24 mouse cellular contexts compared by ENCODE assay signal in genomic region chr3:90391941-90392340, GRCm38 (mm10). TPM values are rescaled to one million over a fixed set of nuclear protein-coding genes. Genes with fewer than 3 reads are reported as not detected.
DNase-seq lines count a peak whose midpoint lies in the region; ATAC-seq and TF ChIP-seq lines count a peak whose summit lies in the region.
"Had no signal": no experiment of that assay in that cellular context is flagged by ENCODE, and none has a peak within 500 bp of the region (broad histone marks: within the 10 kb centered on the region; RNA-seq: fewer than 3 reads in every experiment).

No protein-coding gene starts in this region.

- H3K9ac ChIP-seq in embryonic facial prominence, embryonic 13.5 days, result no peak overlapping the region
- H3K9ac ChIP-seq: forebrain, embryonic 13.5 days; hindbrain, embryonic 14.5 days had no signal

- intact Hi-C loops in gastrocnemius, adult 2 months (cut with DNase I), result no loop called here
- intact Hi-C loops in gastrocnemius, postnatal 36 days (cut with DNase I), result no loop called here

- ATAC-seq in embryonic facial prominence, embryonic 13.5 days (ENCODE audit: insufficient number of reproducible peaks, insufficient read depth, low FRiP score, low TSS enrichment, low read depth), result no peak
- ATAC-seq: activated CD4-positive, CD25-positive, alpha-beta regulatory T cell, adult 4 months; forebrain, embryonic 13.5 days; forebrain, embryonic 16.5 days; intestine, postnatal 0 days had no signal

- WGBS in embryonic facial prominence, embryonic 13.5 days, result 86% methylated on average over 8 of the region's 8 CpGs

- TF ChIP-seq CTCF in gastrocnemius, adult 2 months (IDR thresholded peaks at IDR 0.05), result no peak
- no peak for TF ChIP-seq CTCF in layer of hippocampus, adult 2 months (conservative IDR thresholded peaks at IDR 0.05)

- H3K4me3 ChIP-seq in gastrocnemius, adult 2 months, result 0 out of 2 replicates have a peak overlapping the region, but pooled peaks have one; percentile 11
- no peak overlapping the region for H3K4me3 ChIP-seq in layer of hippocampus, adult 2 months
- H3K4me3 ChIP-seq in embryonic facial prominence, embryonic 13.5 days, result no peak overlapping the region
- H3K4me3 ChIP-seq: forebrain, embryonic 10.5 days; forebrain, embryonic 13.5 days; hindbrain, embryonic 10.5 days had no signal

- DNase-seq in gastrocnemius, adult 2 months, result no peak
- DNase-seq in gastrocnemius, postnatal 36 days, result no peak
- no peak for DNase-seq in layer of hippocampus, adult 2 months (ENCODE audit: low spot score in 2 of 2)
- no peak for DNase-seq in layer of hippocampus, adult 8-10 months (ENCODE audit: low spot score in 2 of 2)
- DNase-seq in MN1 (ENCODE audit: low spot score), result no peak
- DNase-seq: adrenal gland, adult 8-10 months; adrenal gland, postnatal 25 days; B cell, adult 2 months; cerebellum, adult 11-12 months; cerebellum, adult 8-10 months; cerebellum, postnatal 36 days; embryo, embryonic 11 days; kidney, adult 2 months had no signal

- H3K27me3 ChIP-seq in embryonic facial prominence, embryonic 13.5 days, result no peaks in the 10 kb centered on the region
- H3K27me3 ChIP-seq: CH12.LX; forebrain, embryonic 13.5 days had no signal

- H3K36me3 ChIP-seq in embryonic facial prominence, embryonic 13.5 days, result peaks cover 63% of the 10 kb centered on the region

- H3K4me2 ChIP-seq in embryonic facial prominence, embryonic 13.5 days, result no peak overlapping the region
- H3K4me2 ChIP-seq: forebrain, embryonic 13.5 days; heart, embryonic 11.5 days; hindbrain, embryonic 14.5 days had no signal

- H3K9me3 ChIP-seq in embryonic facial prominence, embryonic 13.5 days, result no peaks in the 10 kb centered on the region
- H3K9me3 ChIP-seq: forebrain, embryonic 10.5 days; forebrain, embryonic 13.5 days; G1E; hindbrain, embryonic 10.5 days had no signal

- H3K27ac ChIP-seq in gastrocnemius, adult 2 months, result peak overlapping the region; percentile 75
- peak overlapping the region; percentile 3; the same call in 1 of the 2 replicates for H3K27ac ChIP-seq in layer of hippocampus, adult 2 months
- H3K27ac ChIP-seq in embryonic facial prominence, embryonic 13.5 days, result peak overlapping the region; percentile 98
- H3K27ac ChIP-seq: forebrain, embryonic 10.5 days; forebrain, embryonic 13.5 days; hindbrain, embryonic 10.5 days; hindbrain, embryonic 14.5 days had no signal

- peaks cover 47% of the 10 kb centered on the region for H3K4me1 ChIP-seq in embryonic facial prominence, embryonic 13.5 days

RNA-seq across cellular contexts. Expression of gene Slc27a3, which starts 2.2 kb away (rescaled TPM):
- 1 to 10 TPM in 1 of 2 experiments, under 1 TPM in 1; 0.97 to 1.3 TPM for total RNA-seq in gastrocnemius, adult 2 months (2021)
- total RNA-seq in gastrocnemius, postnatal 36 days (2021), result under 1 TPM; 0.59 to 0.91 TPM
- 10 to 100 TPM; 15.0 to 17.2 TPM for total RNA-seq in layer of hippocampus, adult 2 months (2021)
- total RNA-seq in layer of hippocampus, adult 8-10 months (2022), result 10 to 100 TPM in 3 of 4 experiments, 1 to 10 TPM in 1; 9.1 to 12.7 (median 12.1) TPM
- 39.6 and 44.3 TPM in 2 replicates for polyA plus RNA-seq in embryonic facial prominence, embryonic 13.5 days (2015; fragmentation: Nextera tagmentation; extraction: Ambion mirVana)

RNA-seq across cellular contexts. Expression of gene Ints3, which starts 41.5 kb away (rescaled TPM):
- total RNA-seq in gastrocnemius, adult 2 months (2021), result 10 to 100 TPM; 14.0 to 17.2 TPM
- total RNA-seq in gastrocnemius, postnatal 36 days (2021), result 10 to 100 TPM; 14.3 to 15.0 TPM
- total RNA-seq in layer of hippocampus, adult 2 months (2021), result 10 to 100 TPM; 74.1 to 75.4 TPM
- 10 to 100 TPM; 56.4 to 85.0 (median 73.0) TPM for total RNA-seq in layer of hippocampus, adult 8-10 months (2022)
- 31.0 and 31.1 TPM in 2 replicates for polyA plus RNA-seq in embryonic facial prominence, embryonic 13.5 days (2015; fragmentation: Nextera tagmentation; extraction: Ambion mirVana)

Comparison
In these comparisons a context has a peak if more than half of its experiments do, and no peak if none do; other contexts are left out.
1. H3K27ac ChIP-seq: peak in every context shown above with its lines; median percentile 98 in embryonic facial prominence, embryonic 13.5 days; 75 in gastrocnemius, adult 2 months; 3 in layer of hippocampus, adult 2 months.
2. RNA of gene Slc27a3, which starts 2.2 kb away (total RNA-seq): 15.0 to 17.2 TPM in layer of hippocampus, adult 2 months and 9.1 to 12.7 TPM in layer of hippocampus, adult 8-10 months; 0.97 to 1.3 TPM in gastrocnemius, adult 2 months and 0.59 to 0.91 TPM in gastrocnemius, postnatal 36 days; every median in the first group is over 4 times any median in the second.